Comparison of ENCODE assay signal across 9 mouse cellular contexts in genomic region chr11:120515611-120516010, GRCm38 (mm10). TPM values are rescaled to one million over a fixed set of nuclear protein-coding genes. Genes with fewer than 3 reads are reported as not detected.
DNase-seq lines count a peak whose midpoint lies in the region; ATAC-seq and TF ChIP-seq lines count a peak whose summit lies in the region.
"Had no signal": no experiment of that assay in that cellular context is flagged by ENCODE, and none has a peak within 500 bp of the region (broad histone marks: within the 10 kb centered on the region; RNA-seq: fewer than 3 reads in every experiment).

No protein-coding gene starts in this region.

- intact Hi-C loops in heart, postnatal 36 days (cut with DNase I), result loop anchor here (1.0 to 10.0 kb wide), 4 partner anchors 55 to 259 kb away; no protein-coding TSS in a partner anchor

- WGBS in forebrain, embryonic 16.5 days, result 16% methylated on average over 17 of the region's 17 CpGs
- 16% methylated on average over 17 of the region's 17 CpGs for WGBS in olfactory bulb, adult 2 months

- H3K36me3 ChIP-seq in ES-E14 (ENCODE audit: control insufficient read depth, insufficient read depth, low read length, poor library complexity, severe bottlenecking), result no peaks in the 10 kb centered on the region
- no peaks in the 10 kb centered on the region for H3K36me3 ChIP-seq in forebrain, embryonic 16.5 days (ENCODE audit: control insufficient read depth, insufficient read depth)

- peaks cover 0 to 2% of the 10 kb centered on the region in 2 experiments; a peak in 1 of 4 replicates for H3K4me1 ChIP-seq in ES-E14 (ENCODE audit: control insufficient read depth in 2 of 2, insufficient read depth in 2 of 2, low read length in 2 of 2, poor library complexity in 1 of 2)
- H3K4me1 ChIP-seq in forebrain, embryonic 16.5 days (replicated peaks; ENCODE audit: control insufficient read depth, insufficient read depth, low read length), result peaks cover 2% of the 10 kb centered on the region; the same call in 1 of the 2 replicates
- H3K4me1 ChIP-seq in olfactory bulb, adult 2 months (ENCODE audit: control insufficient read depth, insufficient read depth, low read length), result peaks cover 9% of the 10 kb centered on the region

- DNase-seq in ES-E14 (ENCODE audit: low read depth, low spot score), result peak; percentile 59
- DNase-seq in cerebellum, adult 11-12 months, result peak; percentile 86
- peak; percentile 93 to 94 for DNase-seq in heart, postnatal 36 days
- peak; percentile 71 to 90 for DNase-seq in layer of hippocampus, adult 2 months (ENCODE audit: low spot score in 2 of 2)
- DNase-seq in lung, adult 18-20 months, result peak; percentile 89 to 93
- DNase-seq in thymus, adult 18-20 months, result peak; percentile 54 to 66

- H3K9ac ChIP-seq in ES-E14 (ENCODE audit: insufficient read depth, low read depth, low read length, poor library complexity, severe bottlenecking), result no peak overlapping the region
- H3K9ac ChIP-seq in forebrain, embryonic 16.5 days (replicated peaks; ENCODE audit: low read depth, low read length), result no peak overlapping the region

- in situ Hi-C loops in ES-E14 (cut with MboI; ENCODE audit: low sequenced_read_pairs in 2 of 2, unreplicated experiment in 2 of 2), result no loop called here

- no peak overlapping the region for H3K4me2 ChIP-seq in forebrain, embryonic 16.5 days (ENCODE audit: low read length)

- H3K27ac ChIP-seq in ES-E14 (ENCODE audit: insufficient read depth, low read depth, low read length, poor library complexity, severe bottlenecking), result no peak overlapping the region
- H3K27ac ChIP-seq in forebrain, embryonic 16.5 days (ENCODE audit: low read length), result no peak overlapping the region
- H3K27ac ChIP-seq in layer of hippocampus, adult 2 months, result no peak overlapping the region
- H3K27ac ChIP-seq in olfactory bulb, adult 2 months (ENCODE audit: insufficient read depth, low read depth, low read length), result no peak overlapping the region
- H3K27ac ChIP-seq: macrophage had no signal

- no peak overlapping the region; a peak in 1 of 4 replicates for H3K4me3 ChIP-seq in ES-E14 (ENCODE audit: insufficient read depth in 1 of 2, low read depth in 1 of 2, low read length in 2 of 2, poor library complexity in 1 of 2, severe bottlenecking in 1 of 2)
- no peak overlapping the region for H3K4me3 ChIP-seq in forebrain, embryonic 16.5 days (replicated peaks; ENCODE audit: low read length)
- no peak overlapping the region for H3K4me3 ChIP-seq in layer of hippocampus, adult 2 months
- no peak overlapping the region for H3K4me3 ChIP-seq in olfactory bulb, adult 2 months (ENCODE audit: insufficient read depth, low read depth, low read length)

- peak; percentile 49; the same call in 1 of the 2 replicates for ATAC-seq in forebrain, embryonic 16.5 days

- TF ChIP-seq CTCF in layer of hippocampus, adult 2 months (conservative IDR thresholded peaks at IDR 0.05), result peak; percentile 99
- TF ChIP-seq CTCF in olfactory bulb, adult 2 months (IDR thresholded peaks at IDR 0.05; ENCODE audit: insufficient read depth, low read depth, low read length), result peak; percentile 89

- H3K9me3 ChIP-seq in ES-E14 (ENCODE audit: control insufficient read depth, insufficient read depth, low read depth, low read length), result no peaks in the 10 kb centered on the region
- no peaks in the 10 kb centered on the region for H3K9me3 ChIP-seq in forebrain, embryonic 16.5 days (ENCODE audit: control insufficient read depth, low read length)

- no peak for TF ChIP-seq POLR2A in olfactory bulb, adult 2 months (IDR thresholded peaks at IDR 0.05; ENCODE audit: insufficient read depth, low read depth, low read length)

- no peaks in the 10 kb centered on the region for H3K27me3 ChIP-seq in forebrain, embryonic 16.5 days (replicated peaks; ENCODE audit: control insufficient read depth, insufficient read depth, low read length)

TF ChIP-seq in ES-E14, 5 proteins besides CTCF, POLR2A, EP300 and RAD21:
- TF ChIP-seq ZNF384 (IDR thresholded peaks at IDR 0.05; ENCODE audit: low read depth, low read length) (no peak), ZC3H11A (IDR thresholded peaks at IDR 0.05; ENCODE audit: borderline replicate concordance, low read depth, low read length) (peak; percentile 58; the same call in 1 of the 2 replicates)

RNA-seq across cellular contexts. Expression of gene Gcgr, which starts 14.9 kb away (rescaled TPM):
- total RNA-seq in ES-E14 (2012; rRNA removed), result 0.40 and 0.53 TPM in 2 replicates
- polyA plus RNA-seq in forebrain, embryonic 16.5 days (2015; fragmentation: Nextera tagmentation; extraction: Ambion mirVana), result 0.43 TPM in 1 of 2 replicates, not detected in the other
- 1 to 10 TPM in 1 of 2 experiments, under 1 TPM in 1; 0.80 to 1.2 TPM for total RNA-seq in heart, postnatal 36 days (2021)
- not detected for total RNA-seq in layer of hippocampus, adult 2 months (2021)
- not detected in 2 replicates for polyA plus RNA-seq in olfactory bulb, adult 2 months (2012; ENCODE audit: insufficient read depth, insufficient read length, low replicate concordance, missing spikeins)

RNA-seq across cellular contexts. Expression of gene Slc25a10, which starts 24.0 kb away (rescaled TPM):
- total RNA-seq in ES-E14 (2012; rRNA removed), result 30.2 and 35.0 TPM in 2 replicates
- polyA plus RNA-seq in forebrain, embryonic 16.5 days (2015; fragmentation: Nextera tagmentation; extraction: Ambion mirVana), result 26.5 and 29.5 TPM in 2 replicates
- total RNA-seq in heart, postnatal 36 days (2021), result 10 to 100 TPM; 13.4 to 15.0 TPM
- total RNA-seq in layer of hippocampus, adult 2 months (2021), result 10 to 100 TPM; 19.8 to 22.3 TPM
- not detected in 2 replicates for polyA plus RNA-seq in olfactory bulb, adult 2 months (2012; ENCODE audit: insufficient read depth, insufficient read length, low replicate concordance, missing spikeins)

RNA-seq across cellular contexts. Expression of gene Mrpl12, which starts 31.2 kb away (rescaled TPM):
- total RNA-seq in ES-E14 (2012; rRNA removed), result 100 and 136 TPM in 2 replicates
- 107 and 119 TPM in 2 replicates for polyA plus RNA-seq in forebrain, embryonic 16.5 days (2015; fragmentation: Nextera tagmentation; extraction: Ambion mirVana)
- 100 to 1,000 TPM; 222 to 245 TPM for total RNA-seq in heart, postnatal 36 days (2021)
- 10 to 100 TPM; 63.2 to 68.1 TPM for total RNA-seq in layer of hippocampus, adult 2 months (2021)
- polyA plus RNA-seq in olfactory bulb, adult 2 months (2012; ENCODE audit: insufficient read depth, insufficient read length, low replicate concordance, missing spikeins), result not detected in 2 replicates

RNA-seq across cellular contexts. Expression of gene Mcrip1, which starts 33.9 kb away (rescaled TPM):
- 18.9 and 20.2 TPM in 2 replicates for total RNA-seq in ES-E14 (2012; rRNA removed)
- polyA plus RNA-seq in forebrain, embryonic 16.5 days (2015; fragmentation: Nextera tagmentation; extraction: Ambion mirVana), result 222 and 241 TPM in 2 replicates
- 10 to 100 TPM; 43.1 to 43.7 TPM for total RNA-seq in heart, postnatal 36 days (2021)
- total RNA-seq in layer of hippocampus, adult 2 months (2021), result 10 to 100 TPM; 65.2 to 67.6 TPM
- polyA plus RNA-seq in olfactory bulb, adult 2 months (2012; ENCODE audit: insufficient read depth, insufficient read length, low replicate concordance, missing spikeins), result not detected in 2 replicates

RNA-seq across cellular contexts. Expression of gene Ppp1r27, which starts 35.3 kb away (rescaled TPM):
- total RNA-seq in ES-E14 (2012; rRNA removed), result not detected in 2 replicates
- not detected in 2 replicates for polyA plus RNA-seq in forebrain, embryonic 16.5 days (2015; fragmentation: Nextera tagmentation; extraction: Ambion mirVana)
- under 1 TPM in 1 of 2 experiments, not detected in 1; 0.67 TPM for total RNA-seq in heart, postnatal 36 days (2021)
- total RNA-seq in layer of hippocampus, adult 2 months (2021), result not detected
- not detected in 2 replicates for polyA plus RNA-seq in olfactory bulb, adult 2 months (2012; ENCODE audit: insufficient read depth, insufficient read length, low replicate concordance, missing spikeins)
- polyA plus RNA-seq: macrophage had no signal
